Mouse (Mus musculus) hindbrain, embryonic 14.5 days (tissue): ENCODE measurements at regions not wholly inside any gene's neighbourhood (a gene's known extent, or its start where the extent isn't known, plus 50 kb on each side); places are given as distances from the start of the nearest gene placed in this dataset.
A peak's percentile ranks its signal among the peaks of the same experiment; 100 is the strongest.

ENCODE experiments used
- ATAC-seq: fragments of 200-750 bp; cut with Nextera tagmentation; 2 replicates; pipeline ENCODE4 v1.8.0; 2017; ENCODE audit warnings: moderate number of reproducible peaks, mild to moderate bottlenecking, moderate TSS enrichment, moderate library complexity; ENCODE audit not compliant: low FRiP score
- DNase-seq: peaks from one replicate; pipeline ENCODE4 v3.0.0-alpha.2; 2015; ENCODE audit warnings: low spot score
- H3K27ac ChIP-seq: fragments of 300-500 bp; sonication (generic); 2 replicates; pipeline ENCODE4 v1.5.1; 2014; ENCODE audit warnings: mild to moderate bottlenecking, moderate library complexity
- H3K27me3 ChIP-seq: fragments of 300-500 bp; sonication (generic); 2 replicates; pipeline ENCODE4 v1.6.1; 2014; ENCODE audit warnings: mild to moderate bottlenecking, low read length, mixed read lengths; ENCODE audit not compliant: control insufficient read depth, insufficient read depth
- H3K36me3 ChIP-seq: fragments of 300-500 bp; sonication (generic); replicated peaks from 2 replicates; pipeline ENCODE4 v1.6.1; 2014; ENCODE audit not compliant: control insufficient read depth, insufficient read depth
- H3K4me1 ChIP-seq: fragments of 300-500 bp; sonication (generic); replicated peaks from 2 replicates; pipeline ENCODE4 v1.6.1; 2014; ENCODE audit warnings: antibody characterized with exemption, low read length, mixed read lengths; ENCODE audit not compliant: control insufficient read depth, insufficient read depth
- H3K4me2 ChIP-seq: fragments of 300-500 bp; sonication (generic); replicated peaks from 2 replicates; pipeline ENCODE4 v1.6.1; 2014; ENCODE audit warnings: mild to moderate bottlenecking, moderate library complexity
- H3K4me3 ChIP-seq: fragments of 300-500 bp; sonication (generic); replicated peaks from 2 replicates; pipeline ENCODE4 v1.5.1; 2014; ENCODE audit warnings: mild to moderate bottlenecking, low read length
- H3K9ac ChIP-seq: fragments of 300-500 bp; sonication (generic); 2 replicates; pipeline ENCODE4 v1.6.1; 2014
- H3K9me3 ChIP-seq: fragments of 300-500 bp; sonication (generic); 2 replicates; pipeline ENCODE4 v1.6.1; 2016; ENCODE audit warnings: low read length; ENCODE audit not compliant: control insufficient read depth
- WGBS: fragments of 180-500 bp; shearing (Covaris S2); extraction: QIAGEN DNeasy Blood & Tissue Kit; methylation state at CpG from one replicate; pipeline ENCODE4 v1.1.7; 2014; 5-methylcytosine and 5-hydroxymethylcytosine counted together

DNA sequence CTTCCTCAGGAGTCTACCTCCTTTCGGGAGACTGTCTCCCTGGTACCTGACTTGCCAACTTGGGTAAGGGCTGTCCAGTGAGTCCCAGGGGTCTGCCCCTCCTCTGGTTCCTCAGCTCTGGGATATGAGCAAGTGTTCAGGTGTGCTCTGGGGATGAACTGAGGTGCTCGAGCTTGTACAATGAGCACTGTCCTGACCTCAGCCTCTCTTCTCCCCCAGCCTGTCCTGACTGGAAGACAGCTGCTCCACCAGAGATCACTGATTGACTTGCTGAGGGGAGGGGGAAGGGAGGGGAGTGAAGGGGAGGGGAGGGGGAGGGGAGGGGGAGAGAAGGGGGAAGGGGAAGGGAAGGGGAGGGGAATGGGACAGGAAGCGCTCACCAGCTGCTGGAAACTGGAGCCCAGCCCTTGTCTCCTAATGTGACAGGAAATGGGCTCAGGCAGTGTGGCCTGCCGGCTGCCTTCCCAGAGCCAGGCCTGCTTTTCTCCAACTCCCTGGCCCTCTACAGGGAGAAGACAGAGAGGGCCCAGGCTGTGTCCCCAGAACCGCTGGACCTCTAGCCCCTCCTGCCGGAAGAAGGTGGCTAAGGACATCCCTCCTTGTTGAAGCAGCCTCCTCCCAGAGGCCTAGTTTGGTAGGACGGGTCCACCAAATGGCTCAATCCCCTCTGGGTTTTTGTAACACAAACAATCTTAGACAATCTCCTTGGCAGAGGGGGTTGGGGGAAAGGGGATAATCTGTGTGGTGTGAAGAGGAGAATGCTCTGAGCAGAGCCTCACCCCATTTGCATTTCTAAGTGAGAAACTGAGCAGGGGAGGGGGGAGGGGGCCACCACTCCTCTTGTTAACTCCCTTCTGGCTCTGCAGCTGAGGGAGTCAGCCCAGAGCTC, 159.7 kb upstream of the Igsf21 start:
- H3K36me3 ChIP-seq, result no peaks in the 10 kb centered on the region
- ATAC-seq, result peak; percentile 68
- H3K4me3 ChIP-seq, result no peak overlapping the region
- no peaks in the 10 kb centered on the region for H3K27me3 ChIP-seq
- peak; percentile 37 for DNase-seq
- H3K4me1 ChIP-seq, result peaks cover 10% of the 10 kb centered on the region
- H3K4me2 ChIP-seq, result no peak overlapping the region
- peak overlapping the region; percentile 54 for H3K27ac ChIP-seq
- 21% methylated on average over 7 of the region's 7 CpGs for WGBS
- no peaks in the 10 kb centered on the region for H3K9me3 ChIP-seq
- no peak overlapping the region for H3K9ac ChIP-seq

DNA sequence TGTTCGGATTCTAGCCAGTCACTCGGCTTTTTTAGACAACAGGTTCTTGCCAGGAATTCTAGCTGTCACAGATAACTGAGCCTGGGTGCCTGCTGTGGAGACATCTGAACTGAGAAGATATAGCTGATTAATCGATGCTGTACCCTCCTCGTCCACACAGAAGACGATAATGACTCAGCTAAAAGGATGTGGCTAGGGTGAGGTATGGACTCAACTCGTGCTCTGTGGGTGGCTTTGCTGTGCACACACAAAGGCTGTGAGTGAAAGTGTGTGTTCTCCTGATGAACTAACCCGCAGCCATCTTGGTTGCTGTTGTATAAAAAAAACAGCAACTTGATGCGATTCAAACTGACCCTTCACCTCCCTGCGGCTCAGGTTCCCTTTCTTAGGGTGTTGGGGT, 158.8 kb upstream of the Igsf21 start:
- no peak for DNase-seq
- Histone ChIP-seq H3K27ac (no peak overlapping the region), H3K4me3 (no peak overlapping the region), H3K9me3 (no peaks in the 10 kb centered on the region), H3K27me3 (no peaks in the 10 kb centered on the region), H3K36me3 (no peaks in the 10 kb centered on the region), H3K4me2 (no peak overlapping the region), H3K9ac (no peak overlapping the region), H3K4me1 (peaks cover 10% of the 10 kb centered on the region)
- no peak for ATAC-seq
- 86% methylated on average over 9 of the region's 9 CpGs for WGBS

DNA sequence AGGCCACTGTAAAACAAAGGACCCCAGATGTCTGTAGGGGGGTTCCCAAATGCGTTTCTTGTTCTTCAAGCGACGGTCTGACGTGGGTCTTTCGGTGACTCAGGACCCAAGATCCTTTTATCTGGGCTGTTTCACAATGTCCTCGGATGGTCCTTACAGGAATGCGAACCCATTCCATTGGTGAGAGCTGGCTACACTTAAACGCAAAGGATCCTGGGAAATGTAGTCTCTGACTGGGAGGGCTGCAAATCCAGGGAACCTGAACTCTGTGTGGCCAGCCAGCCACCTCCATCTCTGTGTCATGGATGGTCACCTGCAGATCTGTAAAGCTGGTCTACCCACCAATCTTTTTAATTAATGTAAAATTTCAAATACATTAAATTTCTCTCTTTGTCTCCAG, 156.5 kb upstream of the Igsf21 start:
- Histone ChIP-seq H3K4me3 (no peak overlapping the region), H3K27me3 (no peaks in the 10 kb centered on the region), H3K9ac (no peak overlapping the region), H3K4me2 (no peak overlapping the region), H3K4me1 (peaks cover 10% of the 10 kb centered on the region), H3K27ac (no peak overlapping the region), H3K9me3 (no peaks in the 10 kb centered on the region), H3K36me3 (no peaks in the 10 kb centered on the region)
- DNase-seq (peak; percentile 57), ATAC-seq (no peak)
- 38% methylated on average over 8 of the region's 8 CpGs for WGBS

- no peak overlapping the region for H3K9ac ChIP-seq
- H3K9me3 ChIP-seq, result no peaks in the 10 kb centered on the region
- DNase-seq (peak; percentile 37), ATAC-seq (no peak)
- H3K4me2 ChIP-seq, result no peak overlapping the region
- no peaks in the 10 kb centered on the region for H3K36me3 ChIP-seq
- no peaks in the 10 kb centered on the region for H3K27me3 ChIP-seq
- H3K27ac ChIP-seq, result no peak overlapping the region
- WGBS, result 43% methylated on average over 7 of the region's 7 CpGs
- H3K4me3 ChIP-seq, result no peak overlapping the region
- peaks cover 10% of the 10 kb centered on the region for H3K4me1 ChIP-seq
Measured at GRCm38 (mm10) chr4:140402319-140402718, 155.7 kb upstream of the Igsf21 start.

DNA sequence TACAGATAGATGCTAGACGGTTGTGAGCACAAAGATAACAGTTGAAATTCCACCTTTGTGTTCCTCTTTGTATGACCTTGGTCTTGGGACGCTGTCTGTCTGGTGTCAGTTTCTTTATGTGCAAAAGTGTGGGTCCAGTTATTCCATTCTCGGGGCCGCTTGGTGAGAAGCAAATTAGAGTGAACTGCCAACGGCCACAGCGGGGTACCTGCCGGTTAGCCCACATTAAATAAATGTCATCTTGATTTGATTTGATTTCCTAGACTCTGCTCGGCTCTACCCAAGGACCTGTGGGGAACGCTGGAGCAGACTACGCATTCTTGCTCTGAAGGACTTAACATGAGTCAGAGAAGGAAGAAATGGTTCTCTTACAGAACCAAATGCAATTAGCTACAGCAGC, 155.0 kb upstream of the Igsf21 start:
- H3K9me3 ChIP-seq, result no peaks in the 10 kb centered on the region
- ATAC-seq (no peak), DNase-seq (no peak)
- no peak overlapping the region for H3K27ac ChIP-seq
- no peaks in the 10 kb centered on the region for H3K36me3 ChIP-seq
- no peak overlapping the region for H3K4me2 ChIP-seq
- H3K4me1 ChIP-seq, result peaks cover 7% of the 10 kb centered on the region
- no peak overlapping the region for H3K9ac ChIP-seq
- H3K27me3 ChIP-seq, result no peaks in the 10 kb centered on the region
- WGBS, result 73% methylated on average over 10 of the region's 10 CpGs
- no peak overlapping the region for H3K4me3 ChIP-seq

- Histone ChIP-seq H3K9me3 (no peaks in the 10 kb centered on the region), H3K9ac (no peak overlapping the region), H3K4me3 (no peak overlapping the region), H3K4me1 (0 out of 2 replicates have a peak, but pooled peaks cover 5% of the 10 kb centered on the region), H3K27ac (no peak overlapping the region), H3K36me3 (no peaks in the 10 kb centered on the region), H3K27me3 (no peaks in the 10 kb centered on the region), H3K4me2 (no peak overlapping the region)
- ATAC-seq (no peak), DNase-seq (no peak)
- WGBS, result 61% methylated on average over 8 of the region's 8 CpGs
Measured at GRCm38 (mm10) chr4:140396548-140396947, 150.0 kb upstream of the Igsf21 start.

DNA sequence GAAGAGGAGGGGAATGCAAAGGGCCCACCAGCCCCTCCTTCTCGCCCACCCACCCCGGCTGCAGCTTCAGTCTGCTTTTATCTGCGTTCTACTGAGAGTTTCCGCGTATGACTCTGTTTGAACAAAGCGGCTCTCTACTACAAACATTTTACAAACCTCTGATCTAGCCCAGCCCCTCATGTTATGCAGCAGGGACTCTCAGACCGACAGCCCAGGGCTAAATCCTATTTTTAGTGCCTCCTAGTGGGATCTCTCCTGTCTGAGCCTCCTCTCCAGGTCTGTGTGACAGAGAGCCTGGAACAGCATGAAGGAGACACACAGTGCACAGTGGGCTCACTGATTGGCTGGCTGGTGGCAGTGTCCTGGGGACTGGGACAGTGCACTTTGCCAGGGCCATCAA, 145.7 kb upstream of the Igsf21 start:
- Histone ChIP-seq H3K27me3 (no peaks in the 10 kb centered on the region), H3K4me1 (peaks cover 6% of the 10 kb centered on the region; the same call in 1 of the 2 replicates), H3K4me3 (no peak overlapping the region), H3K27ac (no peak overlapping the region), H3K4me2 (no peak overlapping the region), H3K36me3 (no peaks in the 10 kb centered on the region), H3K9ac (no peak overlapping the region), H3K9me3 (no peaks in the 10 kb centered on the region)
- ATAC-seq (no peak), DNase-seq (no peak)
- 63% methylated on average over 7 of the region's 7 CpGs for WGBS

- 67% methylated on average over 12 of the region's 12 CpGs for WGBS
- DNase-seq (no peak), ATAC-seq (no peak)
- Histone ChIP-seq H3K4me2 (no peak overlapping the region), H3K9ac (no peak overlapping the region), H3K9me3 (no peaks in the 10 kb centered on the region), H3K36me3 (no peaks in the 10 kb centered on the region), H3K4me3 (no peak overlapping the region), H3K4me1 (peaks cover 7% of the 10 kb centered on the region; the same call in 1 of the 2 replicates), H3K27me3 (no peaks in the 10 kb centered on the region), H3K27ac (no peak overlapping the region)
Measured at GRCm38 (mm10) chr4:140390684-140391234, 144.2 kb upstream of the Igsf21 start.

DNA sequence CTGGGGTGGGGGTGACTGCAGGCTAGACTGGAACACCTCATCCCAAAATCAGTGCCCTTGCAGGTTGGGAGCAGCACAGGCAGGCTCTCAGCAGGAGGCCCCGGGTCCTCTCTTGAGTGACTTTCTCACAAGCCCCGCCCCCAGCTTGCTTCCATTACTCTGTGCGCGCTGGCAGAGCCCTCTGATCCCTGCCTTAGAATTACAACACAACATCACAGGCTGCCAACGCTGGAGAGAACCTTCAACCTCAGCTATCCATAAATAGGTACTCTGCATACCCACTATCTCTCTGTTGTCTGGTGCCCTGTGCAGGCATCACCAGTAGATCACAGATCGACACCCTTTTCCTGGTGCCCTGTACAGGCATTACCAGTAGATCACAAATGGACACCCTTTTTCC, 139.1 kb upstream of the Igsf21 start:
- H3K9ac ChIP-seq, result no peak overlapping the region
- DNase-seq (no peak), ATAC-seq (no peak)
- 53% methylated on average over 6 of the region's 6 CpGs for WGBS
- H3K4me3 ChIP-seq, result no peak overlapping the region
- no peak overlapping the region for H3K4me2 ChIP-seq
- H3K9me3 ChIP-seq, result no peaks in the 10 kb centered on the region
- H3K27ac ChIP-seq, result no peak overlapping the region
- H3K36me3 ChIP-seq, result no peaks in the 10 kb centered on the region
- peaks cover 16% of the 10 kb centered on the region for H3K4me1 ChIP-seq
- no peaks in the 10 kb centered on the region for H3K27me3 ChIP-seq
